Mouse (Mus musculus) embryonic facial prominence, embryonic 13.5 days (tissue): ENCODE data around the gene Adm. TPM values are rescaled to one million over a fixed set of nuclear protein-coding genes. Genes with fewer than 3 reads are reported as not detected.

Source experiments
- ATAC-seq: fragments of 200-750 bp; cut with Nextera tagmentation; 2 replicates; pipeline ENCODE4 v1.8.0; 2017; ENCODE audit warnings: low read depth; ENCODE audit not compliant: insufficient number of reproducible peaks, insufficient read depth, low FRiP score, low TSS enrichment
- H3K27ac ChIP-seq: fragments of 300-500 bp; sonication (generic); 2 replicates; pipeline ENCODE4 v1.5.1; 2015; ENCODE audit warnings: moderate library complexity, mild to moderate bottlenecking, inconsistent platforms
- H3K27me3 ChIP-seq: fragments of 300-500 bp; sonication (generic); 2 replicates; pipeline ENCODE4 v1.6.1; 2015; ENCODE audit warnings: mild to moderate bottlenecking, inconsistent platforms
- H3K36me3 ChIP-seq: fragments of 300-500 bp; sonication (generic); 2 replicates; pipeline ENCODE4 v1.6.1; 2015; ENCODE audit warnings: mild to moderate bottlenecking, inconsistent platforms
- H3K4me1 ChIP-seq: fragments of 300-500 bp; sonication (generic); 2 replicates; pipeline ENCODE4 v1.6.1; 2015; ENCODE audit warnings: inconsistent platforms
- H3K4me2 ChIP-seq: fragments of 300-500 bp; sonication (generic); 2 replicates; pipeline ENCODE4 v1.6.1; 2015; ENCODE audit warnings: moderate library complexity, mild to moderate bottlenecking, inconsistent platforms
- H3K4me3 ChIP-seq: fragments of 300-500 bp; sonication (generic); 2 replicates; pipeline ENCODE4 v1.5.1; 2015; ENCODE audit warnings: mild to moderate bottlenecking, inconsistent platforms
- H3K9ac ChIP-seq: fragments of 300-500 bp; sonication (generic); 2 replicates; pipeline ENCODE4 v1.6.1; 2015; ENCODE audit warnings: mild to moderate bottlenecking, inconsistent platforms
- H3K9me3 ChIP-seq: fragments of 300-500 bp; sonication (generic); 2 replicates; pipeline ENCODE4 v1.6.1; 2016; ENCODE audit warnings: inconsistent platforms
- WGBS: fragments of 180-500 bp; shearing (Covaris S2); methylation state at CpG from one replicate; pipeline ENCODE4 v1.1.7; 2015; ENCODE audit warnings: mixed read lengths; 5-methylcytosine and 5-hydroxymethylcytosine counted together
- polyA plus RNA-seq: library from polyadenylated mRNA; unstranded; fragments of >200 nt; fragmentation: Nextera tagmentation; extraction: Ambion mirVana; gene quantifications from 2 replicates; pipeline ENCODE4 v1.2.1, GENCODE M21; 2015

The Adm gene
- polyA plus RNA-seq, 1 experiment from 2014 or later: 2.9 TPM

GRCm38 (mm10) chr7:110615151-110615631 is 12.3 kb upstream of the Adm start:
- peak; percentile 43; the same call in 1 of the 2 replicates for ATAC-seq
- Histone ChIP-seq H3K4me3 (peak overlapping the region; percentile 92), H3K36me3 (no peaks in the 10 kb centered on the region), H3K4me1 (peaks cover 18% of the 10 kb centered on the region), H3K9me3 (no peaks in the 10 kb centered on the region), H3K27me3 (no peaks in the 10 kb centered on the region; the same call in 1 of the 2 replicates), H3K9ac (peak overlapping the region; percentile 93), H3K4me2 (peak overlapping the region; percentile 82), H3K27ac (peak overlapping the region; percentile 97)
- WGBS: 0% methylated on average over 20 of the region's 20 CpGs

- Histone ChIP-seq H3K36me3 (no peaks in the 10 kb centered on the region), H3K4me2 (peak overlapping the region; percentile 82), H3K4me3 (peak overlapping the region; percentile 92), H3K9me3 (no peaks in the 10 kb centered on the region), H3K27ac (no peak overlapping the region), H3K27me3 (peaks cover 3% of the 10 kb centered on the region; the same call in 1 of the 2 replicates), H3K4me1 (peaks cover 18% of the 10 kb centered on the region), H3K9ac (no peak overlapping the region)
- no peak for ATAC-seq
- WGBS: 11% methylated on average over 11 of the region's 11 CpGs
These were observed 11.7 kb upstream of the Adm start for GRCm38 (mm10) chr7:110615792-110616191.

- no peak overlapping the region for H3K9ac ChIP-seq
- H3K4me1 ChIP-seq: 0 out of 2 replicates have a peak, but pooled peaks cover 7% of the 10 kb centered on the region
- no peak overlapping the region for H3K4me3 ChIP-seq
- no peak overlapping the region for H3K27ac ChIP-seq
- no peaks in the 10 kb centered on the region for H3K36me3 ChIP-seq
- H3K9me3 ChIP-seq: no peaks in the 10 kb centered on the region
- 52% methylated on average over 9 of the region's 9 CpGs for WGBS
- ATAC-seq: no peak
- peaks cover 11% of the 10 kb centered on the region for H3K27me3 ChIP-seq
- no peak overlapping the region for H3K4me2 ChIP-seq
These were observed 8.3 kb upstream of the Adm start for GRCm38 (mm10) chr7:110619086-110619611.

- no peak overlapping the region for H3K27ac ChIP-seq
- WGBS: 57% methylated on average over 2 of the region's 2 CpGs
- no peak for ATAC-seq
- no peak overlapping the region for H3K9ac ChIP-seq
- H3K9me3 ChIP-seq: no peaks in the 10 kb centered on the region
- peaks cover 58% of the 10 kb centered on the region for H3K27me3 ChIP-seq
- H3K36me3 ChIP-seq: no peaks in the 10 kb centered on the region
- H3K4me1 ChIP-seq: peaks cover 38% of the 10 kb centered on the region
- no peak overlapping the region for H3K4me3 ChIP-seq
- H3K4me2 ChIP-seq: no peak overlapping the region
These were observed 3.4 kb upstream of the Adm start for GRCm38 (mm10) chr7:110624067-110624466.

GRCm38 (mm10) chr7:110624961-110625360 is 2.5 kb upstream of the Adm start:
- 84% methylated on average over 13 of the region's 13 CpGs for WGBS
- peaks cover 67% of the 10 kb centered on the region for H3K27me3 ChIP-seq
- no peak overlapping the region for H3K27ac ChIP-seq
- no peak overlapping the region for H3K4me3 ChIP-seq
- H3K4me2 ChIP-seq: no peak overlapping the region
- peaks cover 43% of the 10 kb centered on the region for H3K4me1 ChIP-seq
- no peak for ATAC-seq
- no peaks in the 10 kb centered on the region for H3K36me3 ChIP-seq
- no peaks in the 10 kb centered on the region for H3K9me3 ChIP-seq
- H3K9ac ChIP-seq: no peak overlapping the region

GRCm38 (mm10) chr7:110625489-110625888 is 2.0 kb upstream of the Adm start:
- Histone ChIP-seq H3K9ac (no peak overlapping the region), H3K4me3 (peak overlapping the region; percentile 18; the same call in 1 of the 2 replicates), H3K27me3 (peaks cover 69% of the 10 kb centered on the region), H3K36me3 (no peaks in the 10 kb centered on the region), H3K4me2 (peak overlapping the region; percentile 41; the same call in 1 of the 2 replicates), H3K4me1 (peaks cover 47% of the 10 kb centered on the region), H3K9me3 (no peaks in the 10 kb centered on the region), H3K27ac (no peak overlapping the region)
- ATAC-seq: no peak
- 59% methylated on average over 10 of the region's 10 CpGs for WGBS

- H3K9me3 ChIP-seq: no peaks in the 10 kb centered on the region
- no peak overlapping the region for H3K27ac ChIP-seq
- no peak overlapping the region for H3K9ac ChIP-seq
- peak overlapping the region; percentile 18 for H3K4me3 ChIP-seq
- no peaks in the 10 kb centered on the region for H3K36me3 ChIP-seq
- no peak for ATAC-seq
- H3K4me1 ChIP-seq: peaks cover 52% of the 10 kb centered on the region
- peak overlapping the region; percentile 87 for H3K4me2 ChIP-seq
- peaks cover 75% of the 10 kb centered on the region for H3K27me3 ChIP-seq
- 5% methylated on average over 28 of the region's 28 CpGs for WGBS
These were observed 1.0 kb upstream of the Adm start for GRCm38 (mm10) chr7:110626186-110627098.

GRCm38 (mm10) chr7:110627099-110627482 is 370 bp upstream of the Adm start:
- WGBS: 1% methylated on average over 12 of the region's 12 CpGs
- H3K36me3 ChIP-seq: no peaks in the 10 kb centered on the region
- H3K4me1 ChIP-seq: peaks cover 52% of the 10 kb centered on the region
- H3K9ac ChIP-seq: no peak overlapping the region
- no peak for ATAC-seq
- H3K27ac ChIP-seq: no peak overlapping the region
- peaks cover 80% of the 10 kb centered on the region for H3K27me3 ChIP-seq
- no peaks in the 10 kb centered on the region for H3K9me3 ChIP-seq
- peak overlapping the region; percentile 87 for H3K4me2 ChIP-seq
- peak overlapping the region; percentile 45 for H3K4me3 ChIP-seq

GRCm38 (mm10) chr7:110628273-110628600 is 776 bp downstream of the Adm start:
- Histone ChIP-seq H3K9me3 (no peaks in the 10 kb centered on the region), H3K4me2 (peak overlapping the region; percentile 87), H3K4me3 (peak overlapping the region; percentile 45), H3K4me1 (peaks cover 52% of the 10 kb centered on the region), H3K27me3 (peaks cover 85% of the 10 kb centered on the region), H3K9ac (peak overlapping the region; percentile 64), H3K36me3 (no peaks in the 10 kb centered on the region), H3K27ac (no peak overlapping the region)
- no peak for ATAC-seq
- 1% methylated on average over 11 of the region's 11 CpGs for WGBS

GRCm38 (mm10) chr7:110628611-110629354 is 1.3 kb downstream of the Adm start:
- no peak for ATAC-seq
- H3K4me2 ChIP-seq: peak overlapping the region; percentile 87
- under 1% methylated on average over 33 of the region's 33 CpGs for WGBS
- peaks cover 52% of the 10 kb centered on the region for H3K4me1 ChIP-seq
- no peak overlapping the region for H3K27ac ChIP-seq
- H3K36me3 ChIP-seq: no peaks in the 10 kb centered on the region
- peak overlapping the region; percentile 64 for H3K9ac ChIP-seq
- peaks cover 84% of the 10 kb centered on the region for H3K27me3 ChIP-seq
- H3K9me3 ChIP-seq: no peaks in the 10 kb centered on the region
- peak overlapping the region; percentile 45 for H3K4me3 ChIP-seq

- Histone ChIP-seq H3K27ac (no peak overlapping the region), H3K4me1 (peaks cover 52% of the 10 kb centered on the region), H3K9me3 (no peaks in the 10 kb centered on the region), H3K4me2 (peak overlapping the region; percentile 87), H3K36me3 (no peaks in the 10 kb centered on the region), H3K27me3 (peaks cover 72% of the 10 kb centered on the region), H3K4me3 (peak overlapping the region; percentile 51), H3K9ac (peak overlapping the region; percentile 69)
- peak; percentile 75; the same call in 1 of the 2 replicates for ATAC-seq
- 1% methylated on average over 34 of the region's 36 CpGs for WGBS
These were observed 2.6 kb downstream of the Adm start for GRCm38 (mm10) chr7:110629892-110630666.
